Mouse (Mus musculus) bone marrow, adult 2 months (tissue): ENCODE results near the gene Fam126a. TPM values are rescaled to one million over a fixed set of nuclear protein-coding genes. Genes with fewer than 3 reads are reported as not detected.
A peak's percentile ranks its signal among the peaks of the same experiment; 100 is the strongest.

Experiments used
- H3K27ac ChIP-seq: fragments of 200-500 bp; 2 replicates; pipeline ENCODE4 v1.5.1; 2012; ENCODE audit warnings: low read depth, mild to moderate bottlenecking, control low read depth, inconsistent platforms, low read length; ENCODE audit not compliant: control insufficient read depth, poor library complexity, insufficient read depth
- H3K4me1 ChIP-seq: fragments of 200-500 bp; 2 replicates; pipeline ENCODE4 v1.6.1; 2011; ENCODE audit warnings: low read length; ENCODE audit not compliant: control insufficient read depth, insufficient read depth
- H3K4me3 ChIP-seq: fragments of 200-500 bp; replicated peaks from 2 replicates; pipeline ENCODE3; 2011; ENCODE audit warnings: mild to moderate bottlenecking, low read depth, low read length, control low read depth; ENCODE audit not compliant: control insufficient read depth
- CTCF ChIP-seq: fragments of 200-500 bp; IDR thresholded peaks from 2 replicates; pipeline ENCODE4 v1.5.1; 2011; ENCODE audit warnings: low read length, control low read depth; ENCODE audit not compliant: control insufficient read depth, insufficient read depth
- POLR2A ChIP-seq: fragments of 200-500 bp; IDR thresholded peaks from 2 replicates; pipeline ENCODE4 v1.6.1; 2011; ENCODE audit warnings: low read depth, mild to moderate bottlenecking, control low read depth, low read length, borderline replicate concordance; ENCODE audit not compliant: control insufficient read depth
- WGBS: fragments of 180-500 bp; shearing (Covaris S2); methylation state at CpG from one replicate; pipeline ENCODE4 v1.1.7; 2018; 5-methylcytosine and 5-hydroxymethylcytosine counted together
- polyA plus RNA-seq: library from polyadenylated mRNA; stranded (reverse); fragments of >200 nt; gene quantifications from 2 replicates; pipeline ENCODE4 v1.2.4, GENCODE M21; 2011; ENCODE audit warnings: low replicate concordance; ENCODE audit not compliant: missing spikeins, insufficient read depth, insufficient read length

The Fam126a gene
- polyA plus RNA-seq, 1 experiment, result 66.5 TPM

- H3K4me3 ChIP-seq, result no peak overlapping the region
- no peaks in the 10 kb centered on the region; the same call in 1 of the 2 replicates for H3K4me1 ChIP-seq
- no peak for TF ChIP-seq POLR2A
- no peak for TF ChIP-seq CTCF
- no peak overlapping the region for H3K27ac ChIP-seq
- 64% methylated on average over 4 of the region's 4 CpGs for WGBS
Observed at GRCm38 (mm10) chr5:24045998-24046631, 15.6 kb upstream of the Fam126a start.

DNA sequence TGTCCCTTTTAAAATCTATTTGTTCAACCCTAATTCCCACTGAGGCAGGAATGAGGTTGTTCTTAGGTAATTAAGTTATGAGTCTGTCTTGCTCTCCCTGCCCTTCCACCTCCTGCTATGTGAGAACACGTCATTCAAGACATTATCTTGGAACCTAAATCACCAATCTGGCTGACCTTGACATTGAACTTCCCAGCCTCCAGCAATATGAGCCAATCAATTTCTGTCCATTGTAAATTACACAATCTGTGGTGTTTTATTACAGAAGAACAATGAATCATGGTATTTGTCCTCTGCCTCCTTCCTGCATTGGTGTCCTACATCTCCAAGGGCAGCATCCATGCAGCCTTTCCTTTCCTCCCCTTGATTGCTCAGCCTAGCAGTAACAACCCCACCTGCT lies 13.9 kb upstream of the Fam126a start:
- Histone ChIP-seq H3K4me1 (no peaks in the 10 kb centered on the region; the same call in 1 of the 2 replicates), H3K4me3 (no peak overlapping the region), H3K27ac (no peak overlapping the region)
- TF ChIP-seq CTCF, result no peak
- TF ChIP-seq POLR2A, result no peak
- 67% methylated on average over 1 of the region's 1 CpGs for WGBS

GRCm38 (mm10) chr5:24043367-24043766 lies 12.9 kb upstream of the Fam126a start:
- WGBS, result 92% methylated on average over 2 of the region's 2 CpGs
- Histone ChIP-seq H3K4me3 (no peak overlapping the region), H3K27ac (no peak overlapping the region), H3K4me1 (no peaks in the 10 kb centered on the region; the same call in 1 of the 2 replicates)
- TF ChIP-seq CTCF (no peak), POLR2A (no peak)

DNA sequence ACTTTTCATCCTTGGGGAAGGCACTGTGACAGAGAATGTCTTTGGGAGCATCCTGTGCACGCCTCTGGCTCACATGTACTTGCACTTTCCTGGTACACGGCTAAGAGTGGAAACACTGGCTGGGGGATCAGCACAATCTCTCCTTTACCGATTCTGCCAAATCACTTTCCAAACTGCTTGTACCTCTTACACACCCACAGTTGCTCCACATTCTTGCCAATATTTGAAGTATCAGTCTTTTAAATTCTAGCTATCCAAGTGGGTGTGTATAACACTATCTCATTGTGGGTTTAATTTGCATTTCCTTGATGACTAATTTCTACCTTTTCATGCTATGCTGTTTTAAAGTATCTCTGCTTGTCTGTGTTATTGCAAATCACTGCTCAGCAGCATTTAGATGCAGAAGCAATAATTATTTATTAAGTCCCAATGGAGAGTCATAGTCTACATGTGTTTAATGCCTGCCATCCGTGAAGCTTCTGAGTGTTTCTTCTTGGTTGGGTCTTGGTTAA lies 10.9 kb upstream of the Fam126a start:
- Histone ChIP-seq H3K4me1 (peaks cover 2% of the 10 kb centered on the region; the same call in 1 of the 2 replicates), H3K4me3 (no peak overlapping the region), H3K27ac (no peak overlapping the region)
- TF ChIP-seq CTCF (no peak), POLR2A (no peak)
- 81% methylated on average over 4 of the region's 4 CpGs for WGBS

DNA sequence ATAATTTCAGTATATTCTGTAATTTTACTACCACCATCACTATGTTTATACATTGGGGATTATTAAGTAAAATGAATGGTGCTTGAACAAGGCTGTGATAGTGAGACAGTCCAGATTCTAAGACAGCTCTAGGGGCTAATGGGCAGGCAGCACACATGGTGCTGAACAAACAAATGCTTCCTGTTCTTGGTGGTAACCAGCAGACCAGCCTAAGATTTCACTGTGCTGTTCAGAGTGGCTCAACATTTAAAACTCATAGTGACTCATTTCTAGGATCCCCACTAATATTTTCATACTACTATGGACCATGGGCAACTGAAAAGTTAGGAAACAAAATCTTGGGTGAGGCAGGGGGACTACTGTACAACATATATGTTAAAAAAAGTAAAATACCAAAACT lies 10.1 kb upstream of the Fam126a start:
- H3K4me3 ChIP-seq, result no peak overlapping the region
- no peak for TF ChIP-seq POLR2A
- TF ChIP-seq CTCF, result no peak
- H3K27ac ChIP-seq, result no peak overlapping the region
- H3K4me1 ChIP-seq, result peaks cover 2% of the 10 kb centered on the region; the same call in 1 of the 2 replicates

DNA sequence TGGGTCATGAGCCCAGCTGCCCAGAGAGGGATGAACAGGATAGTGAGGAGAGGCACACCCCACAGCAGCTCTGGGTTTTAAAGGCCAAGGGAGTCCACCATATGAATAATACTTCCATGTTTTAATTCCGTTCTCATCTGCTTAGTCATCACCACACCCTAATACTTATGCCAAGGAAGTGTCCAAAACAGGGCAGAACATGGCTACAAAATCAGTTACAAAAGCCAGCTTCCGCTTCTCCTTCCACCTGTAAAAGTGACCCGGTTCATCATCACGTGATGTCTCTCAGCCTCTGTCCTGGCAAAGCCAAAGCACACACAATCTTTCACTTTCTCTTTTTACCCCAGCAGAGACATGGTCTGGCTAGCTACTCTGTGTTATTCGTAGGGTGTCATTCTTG lies 8.9 kb upstream of the Fam126a start:
- H3K4me3 ChIP-seq, result peak overlapping the region; percentile 23
- TF ChIP-seq CTCF (no peak), POLR2A (no peak)
- H3K4me1 ChIP-seq, result peaks cover 2% of the 10 kb centered on the region; the same call in 1 of the 2 replicates
- peak overlapping the region; percentile 79 for H3K27ac ChIP-seq
- WGBS, result 6% methylated on average over 5 of the region's 5 CpGs

DNA sequence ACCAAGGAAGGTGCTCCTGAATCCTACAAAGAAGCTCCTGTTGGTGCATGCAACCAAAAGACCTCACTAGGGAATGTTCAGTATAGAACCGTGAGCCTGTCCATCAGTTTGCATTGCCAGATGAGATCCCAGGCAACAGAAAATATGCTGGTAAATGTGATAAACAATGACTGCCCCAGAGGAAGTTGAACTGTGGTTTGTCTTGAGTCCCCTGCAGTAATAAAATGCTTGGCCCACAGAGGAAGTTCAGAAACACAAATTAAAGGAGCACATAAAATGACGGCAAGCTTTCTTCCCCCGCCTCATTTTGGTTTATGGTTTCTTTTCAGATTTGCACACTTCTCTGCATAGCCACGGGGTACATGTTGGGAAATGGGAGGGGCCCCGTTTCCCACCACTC lies 8.3 kb upstream of the Fam126a start:
- 1% methylated on average over 5 of the region's 5 CpGs for WGBS
- Histone ChIP-seq H3K4me1 (peaks cover 2% of the 10 kb centered on the region; the same call in 1 of the 2 replicates), H3K4me3 (no peak overlapping the region), H3K27ac (peak overlapping the region; percentile 42)
- TF ChIP-seq CTCF (no peak), POLR2A (no peak)

DNA sequence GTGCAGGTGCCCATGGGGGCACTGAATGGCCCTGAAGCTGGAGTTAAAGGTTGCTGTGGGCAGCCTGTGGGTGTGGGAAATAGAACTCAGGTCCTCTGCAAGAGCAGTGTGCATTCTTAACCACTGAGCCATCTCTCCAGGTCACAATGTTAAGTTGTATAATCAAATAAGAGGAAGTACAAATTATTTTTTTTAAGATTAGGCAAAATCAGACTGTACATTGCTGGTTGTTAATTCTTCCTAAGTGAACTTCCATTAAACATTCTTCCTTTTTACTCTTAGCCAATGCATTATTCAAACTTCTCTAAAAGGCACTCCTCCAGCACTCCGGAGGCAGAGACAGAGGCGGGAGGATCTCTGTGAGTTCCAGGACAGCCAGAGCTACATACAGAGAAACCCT lies 7.7 kb upstream of the Fam126a start:
- peaks cover 2% of the 10 kb centered on the region; the same call in 1 of the 2 replicates for H3K4me1 ChIP-seq
- WGBS, result 13% methylated on average over 2 of the region's 2 CpGs
- no peak overlapping the region for H3K4me3 ChIP-seq
- TF ChIP-seq POLR2A, result no peak
- no peak for TF ChIP-seq CTCF
- no peak overlapping the region; the same call in 1 of the 2 replicates for H3K27ac ChIP-seq
